ENCODE assay signal across 24 mouse cellular contexts in genomic region chr1:62016536-62017300, GRCm38 (mm10).
A peak's percentile ranks its signal among the peaks of the same experiment; 100 is the strongest.
DNase-seq lines count a peak whose midpoint lies in the region; ATAC-seq lines count a peak whose summit lies in the region.
"Had no signal": no experiment of that assay in that cellular context is flagged by ENCODE, and none has a peak within 500 bp of the region (broad histone marks: within the 10 kb centered on the region; RNA-seq: fewer than 3 reads in every experiment).

No protein-coding gene starts in this region.

- H3K4me1 ChIP-seq in hindbrain, embryonic 10.5 days (replicated peaks), result peaks cover 61% of the 10 kb centered on the region
- H3K4me1 ChIP-seq in hindbrain, embryonic 14.5 days (replicated peaks; ENCODE audit: control insufficient read depth, insufficient read depth, low read length), result 0 out of 2 replicates have a peak, but pooled peaks cover 3% of the 10 kb centered on the region
- peaks cover 22% of the 10 kb centered on the region for H3K4me1 ChIP-seq in limb, embryonic 12.5 days (replicated peaks)
- H3K4me1 ChIP-seq: heart, embryonic 10.5 days; liver, embryonic 12.5 days had no signal

- no peak for DNase-seq in hindbrain, embryonic 10.5 days (ENCODE audit: low spot score)
- DNase-seq in hindbrain, embryonic 14.5 days (ENCODE audit: low spot score), result no peak
- peak; percentile 69 for DNase-seq in embryo, embryonic 10 days (ENCODE audit: low spot score)
- peak; percentile 35 for DNase-seq in embryo, embryonic 9.5 days (ENCODE audit: extremely low spot score)
- DNase-seq in gastrocnemius, adult 8-10 months (ENCODE audit: low spot score in 2 of 2), result no peak
- no peak for DNase-seq in spleen, postnatal 36 days (ENCODE audit: low spot score in 2 of 2)
- DNase-seq in urinary bladder, postnatal 25 days (ENCODE audit: low spot score), result no peak
- DNase-seq: adrenal gland, postnatal 14 days; cerebellum, adult 11 months; cerebellum, postnatal 25 days; kidney, adult 18-20 months; layer of hippocampus, adult 9-11 months; lung, adult 18-20 months; lung, postnatal 10 days; retina, postnatal 1 day; right cerebral cortex, postnatal 25 days; spleen, adult 18-20 months had no signal

- no peak for ATAC-seq in hindbrain, embryonic 14.5 days (ENCODE audit: low FRiP score)
- no peak for ATAC-seq in limb, embryonic 12.5 days (ENCODE audit: insufficient number of reproducible peaks, insufficient read depth, low FRiP score, low TSS enrichment, low read depth)
- ATAC-seq: activated CD4-positive, CD25-positive, alpha-beta regulatory T cell, adult 4 months; liver, embryonic 12.5 days had no signal

- 26% methylated on average over 5 of the region's 5 CpGs for WGBS in hindbrain, embryonic 10.5 days
- WGBS in hindbrain, embryonic 14.5 days, result 22% methylated on average over 5 of the region's 5 CpGs
- 23% methylated on average over 5 of the region's 5 CpGs for WGBS in limb, embryonic 12.5 days

- no peak overlapping the region for H3K4me2 ChIP-seq in hindbrain, embryonic 14.5 days (replicated peaks)
- H3K4me2 ChIP-seq in limb, embryonic 12.5 days, result peak overlapping the region; percentile 8; the same call in 1 of the 2 replicates
- H3K4me2 ChIP-seq: embryonic facial prominence, embryonic 12.5 days; liver, embryonic 12.5 days; midbrain, embryonic 12.5 days had no signal

- H3K27me3 ChIP-seq in hindbrain, embryonic 10.5 days (ENCODE audit: insufficient read depth, poor library complexity, severe bottlenecking), result no peaks in the 10 kb centered on the region
- no peaks in the 10 kb centered on the region for H3K27me3 ChIP-seq in hindbrain, embryonic 14.5 days (ENCODE audit: control insufficient read depth, insufficient read depth, low read length)
- no peaks in the 10 kb centered on the region for H3K27me3 ChIP-seq in limb, embryonic 12.5 days
- H3K27me3 ChIP-seq: embryonic facial prominence, embryonic 12.5 days; liver, embryonic 12.5 days; midbrain, embryonic 12.5 days had no signal

- H3K9ac ChIP-seq in hindbrain, embryonic 14.5 days, result no peak overlapping the region
- no peak overlapping the region for H3K9ac ChIP-seq in limb, embryonic 12.5 days (replicated peaks)
- H3K9ac ChIP-seq: embryonic facial prominence, embryonic 12.5 days; liver, embryonic 12.5 days; midbrain, embryonic 12.5 days had no signal

- no peak overlapping the region for H3K4me3 ChIP-seq in hindbrain, embryonic 10.5 days
- no peak overlapping the region for H3K4me3 ChIP-seq in hindbrain, embryonic 14.5 days (replicated peaks; ENCODE audit: low read length)
- H3K4me3 ChIP-seq in limb, embryonic 12.5 days (replicated peaks), result no peak overlapping the region
- H3K4me3 ChIP-seq: embryonic facial prominence, embryonic 12.5 days; erythroblast, embryonic 14.5 days; heart, embryonic 10.5 days; liver, embryonic 12.5 days; midbrain, embryonic 12.5 days had no signal

- peak overlapping the region; percentile 59; the same call in 1 of the 2 replicates for H3K27ac ChIP-seq in hindbrain, embryonic 10.5 days
- no peak overlapping the region for H3K27ac ChIP-seq in hindbrain, embryonic 14.5 days
- peak overlapping the region; percentile 62 for H3K27ac ChIP-seq in limb, embryonic 12.5 days
- H3K27ac ChIP-seq: embryonic facial prominence, embryonic 12.5 days; heart, embryonic 10.5 days; liver, embryonic 12.5 days; midbrain, embryonic 12.5 days had no signal

- H3K9me3 ChIP-seq in hindbrain, embryonic 10.5 days, result no peaks in the 10 kb centered on the region
- no peaks in the 10 kb centered on the region for H3K9me3 ChIP-seq in hindbrain, embryonic 14.5 days (ENCODE audit: control insufficient read depth, low read length)
- no peaks in the 10 kb centered on the region for H3K9me3 ChIP-seq in limb, embryonic 12.5 days
- H3K9me3 ChIP-seq: embryonic facial prominence, embryonic 12.5 days; heart, embryonic 10.5 days; liver, embryonic 12.5 days; midbrain, embryonic 12.5 days had no signal

- no peaks in the 10 kb centered on the region for H3K36me3 ChIP-seq in hindbrain, embryonic 10.5 days
- H3K36me3 ChIP-seq in hindbrain, embryonic 14.5 days (replicated peaks; ENCODE audit: control insufficient read depth, insufficient read depth), result no peaks in the 10 kb centered on the region
- H3K36me3 ChIP-seq in limb, embryonic 12.5 days, result no peaks in the 10 kb centered on the region
- H3K36me3 ChIP-seq: embryonic facial prominence, embryonic 12.5 days; heart, embryonic 10.5 days; liver, embryonic 12.5 days; midbrain, embryonic 12.5 days had no signal

Comparison
In these comparisons a context has a peak if more than half of its experiments do, and no peak if none do; other contexts are left out.
1. DNase-seq: peak in embryo, embryonic 10 days (single experiment) and embryo, embryonic 9.5 days (single experiment); none in hindbrain, embryonic 10.5 days (single experiment), hindbrain, embryonic 14.5 days (single experiment), gastrocnemius, adult 8-10 months (0 of 2), spleen, postnatal 36 days (0 of 2) and urinary bladder, postnatal 25 days (single experiment).